Mouse (Mus musculus): ENCODE data around the gene Ccdc86. TPM values are rescaled to one million over a fixed set of nuclear protein-coding genes. Genes with fewer than 3 reads are reported as not detected.

Ccdc86 gene
- polyA plus RNA-seq, 1 experiment = 3.9 TPM

DNA sequence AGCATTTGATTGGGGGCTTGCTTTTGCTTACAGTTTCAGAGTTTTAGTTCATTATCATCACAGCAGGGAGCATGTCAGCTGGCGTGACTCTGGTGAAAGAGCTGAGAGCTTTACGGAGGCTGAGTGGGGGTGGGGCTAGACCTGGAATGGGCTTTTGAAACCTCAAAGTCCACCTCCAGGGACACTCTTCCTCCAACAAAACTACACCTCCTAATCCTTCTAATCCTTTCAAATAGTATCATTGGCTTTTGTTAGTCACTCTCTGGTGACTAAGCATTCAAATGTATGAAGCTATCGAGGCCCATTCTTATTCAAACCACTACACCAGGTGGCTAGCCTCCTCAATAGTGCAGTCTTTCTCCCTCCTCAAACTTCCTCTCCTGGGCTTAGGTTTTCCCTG, 23.6 kb upstream of the Ccdc86 start:
- WGBS = 77% methylated on average over 3 of the region's 3 CpGs
- Histone ChIP-seq H3K4me3 (ENCODE audit: insufficient read depth, low read depth, low read length) (no peak overlapping the region), H3K27me3 (replicated peaks; ENCODE audit: control insufficient read depth, insufficient read depth, low read length) (no peaks in the 10 kb centered on the region), H3K4me1 (ENCODE audit: control insufficient read depth, insufficient read depth, low read length) (no peaks in the 10 kb centered on the region), H3K27ac (ENCODE audit: insufficient read depth, low read depth, low read length) (no peak overlapping the region), H3K36me3 (ENCODE audit: control insufficient read depth, insufficient read depth, low read length) (no peaks in the 10 kb centered on the region)
- DNase-seq = no peak
- no peak for TF ChIP-seq CTCF (conservative IDR thresholded peaks at IDR 0.05; ENCODE audit: insufficient read depth, insufficient read length, low read depth, low read length)
- TF ChIP-seq POLR2A (IDR thresholded peaks at IDR 0.05; ENCODE audit: low read depth, low read length) = no peak

DNA sequence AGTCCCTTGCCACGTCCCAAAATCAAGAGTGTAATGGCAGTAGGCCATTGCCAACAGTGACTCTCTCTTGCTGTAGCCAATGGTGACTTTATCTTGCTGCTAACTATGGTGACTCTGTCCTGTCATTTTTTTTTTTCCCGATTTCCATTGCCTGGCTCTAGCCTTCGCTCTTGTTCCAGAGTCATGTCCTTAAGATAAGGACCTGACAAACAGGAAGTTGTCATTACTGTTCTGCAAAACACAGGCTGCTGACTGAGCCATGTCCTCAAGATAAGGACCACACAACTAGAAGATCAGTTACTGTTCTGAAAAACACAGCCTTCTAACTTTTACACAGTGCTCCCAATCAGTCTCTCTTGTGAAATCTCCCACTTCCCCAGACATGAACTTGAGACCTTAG, 21.4 kb upstream of the Ccdc86 start:
- WGBS = 64% methylated on average over 3 of the region's 3 CpGs
- Histone ChIP-seq H3K27me3 (replicated peaks; ENCODE audit: control insufficient read depth, insufficient read depth, low read length) (no peaks in the 10 kb centered on the region), H3K36me3 (ENCODE audit: control insufficient read depth, insufficient read depth, low read length) (no peaks in the 10 kb centered on the region), H3K4me1 (ENCODE audit: control insufficient read depth, insufficient read depth, low read length) (no peaks in the 10 kb centered on the region), H3K27ac (ENCODE audit: insufficient read depth, low read depth, low read length) (no peak overlapping the region), H3K4me3 (ENCODE audit: insufficient read depth, low read depth, low read length) (no peak overlapping the region)
- TF ChIP-seq POLR2A (IDR thresholded peaks at IDR 0.05; ENCODE audit: low read depth, low read length) = no peak
- no peak for TF ChIP-seq CTCF (conservative IDR thresholded peaks at IDR 0.05; ENCODE audit: insufficient read depth, insufficient read length, low read depth, low read length)
- no peak for DNase-seq

DNA sequence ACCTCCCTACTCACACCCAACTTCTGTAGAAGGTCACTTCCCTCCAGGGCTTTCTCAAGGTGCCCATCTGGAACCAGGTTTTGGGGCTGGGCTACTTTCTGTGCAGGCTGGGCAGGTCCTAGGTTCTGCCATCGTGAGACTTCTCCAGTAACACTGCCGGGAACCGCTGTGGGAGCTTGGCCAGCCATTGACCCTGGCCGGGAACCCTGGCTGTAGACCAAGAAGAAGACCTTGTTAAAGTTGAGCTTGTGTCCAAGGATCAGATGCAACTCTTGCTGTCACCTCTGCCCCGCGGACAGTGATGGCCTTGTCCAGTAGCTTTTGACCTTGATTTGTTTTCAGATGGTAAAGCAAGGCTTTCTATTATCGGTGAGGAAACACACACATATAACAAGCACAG, 19.5 kb upstream of the Ccdc86 start:
- Histone ChIP-seq H3K27ac (ENCODE audit: insufficient read depth, low read depth, low read length) (no peak overlapping the region), H3K4me3 (ENCODE audit: insufficient read depth, low read depth, low read length) (no peak overlapping the region), H3K27me3 (replicated peaks; ENCODE audit: control insufficient read depth, insufficient read depth, low read length) (no peaks in the 10 kb centered on the region), H3K36me3 (ENCODE audit: control insufficient read depth, insufficient read depth, low read length) (no peaks in the 10 kb centered on the region), H3K4me1 (ENCODE audit: control insufficient read depth, insufficient read depth, low read length) (no peaks in the 10 kb centered on the region)
- 72% methylated on average over 7 of the region's 7 CpGs for WGBS
- DNase-seq = no peak
- no peak for TF ChIP-seq POLR2A (IDR thresholded peaks at IDR 0.05; ENCODE audit: low read depth, low read length)
- no peak for TF ChIP-seq CTCF (conservative IDR thresholded peaks at IDR 0.05; ENCODE audit: insufficient read depth, insufficient read length, low read depth, low read length)

DNA sequence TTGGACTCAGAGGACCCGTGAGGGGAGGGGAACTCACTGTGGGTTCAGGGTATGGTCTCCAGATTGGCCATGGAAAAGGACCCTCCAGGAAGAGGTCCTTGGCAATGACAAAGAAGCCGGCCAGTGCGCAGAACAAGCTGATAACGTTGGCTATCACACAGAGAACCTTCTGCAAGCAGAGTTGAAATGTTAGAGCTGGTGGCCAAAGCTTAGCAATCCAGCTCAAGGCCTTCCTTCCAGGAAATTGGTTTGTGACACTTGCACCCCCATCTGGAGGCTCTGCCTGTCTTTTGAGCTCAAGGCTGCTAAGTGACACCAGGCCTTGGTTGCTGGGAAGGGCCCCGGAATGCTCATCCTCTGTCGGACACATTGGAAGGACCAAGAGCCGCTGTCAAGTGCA, 16.7 kb upstream of the Ccdc86 start:
- Histone ChIP-seq H3K27ac (ENCODE audit: insufficient read depth, low read depth, low read length) (no peak overlapping the region), H3K36me3 (ENCODE audit: control insufficient read depth, insufficient read depth, low read length) (no peaks in the 10 kb centered on the region), H3K27me3 (replicated peaks; ENCODE audit: control insufficient read depth, insufficient read depth, low read length) (no peaks in the 10 kb centered on the region), H3K4me3 (ENCODE audit: insufficient read depth, low read depth, low read length) (no peak overlapping the region), H3K4me1 (ENCODE audit: control insufficient read depth, insufficient read depth, low read length) (no peaks in the 10 kb centered on the region)
- no peak for TF ChIP-seq POLR2A (IDR thresholded peaks at IDR 0.05; ENCODE audit: low read depth, low read length)
- TF ChIP-seq CTCF (conservative IDR thresholded peaks at IDR 0.05; ENCODE audit: insufficient read depth, insufficient read length, low read depth, low read length) = no peak
- DNase-seq = no peak
- 78% methylated on average over 7 of the region's 7 CpGs for WGBS

DNA sequence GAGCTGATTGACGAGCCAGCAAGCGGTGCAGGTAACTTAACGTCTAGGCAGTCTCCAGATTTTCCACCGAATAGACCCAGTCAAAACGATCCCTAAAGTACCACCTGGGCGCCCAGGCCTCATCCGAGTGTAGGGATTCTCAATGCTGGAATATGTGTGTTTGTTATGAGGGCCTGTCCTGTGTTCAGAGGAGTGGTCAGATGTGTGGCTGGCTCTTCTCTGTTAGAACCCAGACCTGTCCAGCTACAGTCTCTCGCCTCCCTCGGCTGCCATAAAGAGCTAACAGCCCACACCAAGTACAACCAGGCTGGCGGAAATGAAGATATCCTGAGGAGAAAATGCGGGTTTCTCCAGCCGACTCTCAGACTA, 10.9 kb upstream of the Ccdc86 start:
- no peaks in the 10 kb centered on the region for H3K4me1 ChIP-seq (ENCODE audit: control insufficient read depth, insufficient read depth, low read length)
- no peaks in the 10 kb centered on the region for H3K27me3 ChIP-seq (replicated peaks; ENCODE audit: control insufficient read depth, insufficient read depth, low read length)
- H3K4me3 ChIP-seq (ENCODE audit: insufficient read depth, low read depth, low read length) = no peak overlapping the region
- TF ChIP-seq POLR2A (IDR thresholded peaks at IDR 0.05; ENCODE audit: low read depth, low read length) (no peak), CTCF (conservative IDR thresholded peaks at IDR 0.05; ENCODE audit: insufficient read depth, insufficient read length, low read depth, low read length) (no peak)
- 42% methylated on average over 12 of the region's 12 CpGs for WGBS
- DNase-seq = no peak
- H3K36me3 ChIP-seq (ENCODE audit: control insufficient read depth, insufficient read depth, low read length) = no peaks in the 10 kb centered on the region
- H3K27ac ChIP-seq (ENCODE audit: insufficient read depth, low read depth, low read length) = no peak overlapping the region

DNA sequence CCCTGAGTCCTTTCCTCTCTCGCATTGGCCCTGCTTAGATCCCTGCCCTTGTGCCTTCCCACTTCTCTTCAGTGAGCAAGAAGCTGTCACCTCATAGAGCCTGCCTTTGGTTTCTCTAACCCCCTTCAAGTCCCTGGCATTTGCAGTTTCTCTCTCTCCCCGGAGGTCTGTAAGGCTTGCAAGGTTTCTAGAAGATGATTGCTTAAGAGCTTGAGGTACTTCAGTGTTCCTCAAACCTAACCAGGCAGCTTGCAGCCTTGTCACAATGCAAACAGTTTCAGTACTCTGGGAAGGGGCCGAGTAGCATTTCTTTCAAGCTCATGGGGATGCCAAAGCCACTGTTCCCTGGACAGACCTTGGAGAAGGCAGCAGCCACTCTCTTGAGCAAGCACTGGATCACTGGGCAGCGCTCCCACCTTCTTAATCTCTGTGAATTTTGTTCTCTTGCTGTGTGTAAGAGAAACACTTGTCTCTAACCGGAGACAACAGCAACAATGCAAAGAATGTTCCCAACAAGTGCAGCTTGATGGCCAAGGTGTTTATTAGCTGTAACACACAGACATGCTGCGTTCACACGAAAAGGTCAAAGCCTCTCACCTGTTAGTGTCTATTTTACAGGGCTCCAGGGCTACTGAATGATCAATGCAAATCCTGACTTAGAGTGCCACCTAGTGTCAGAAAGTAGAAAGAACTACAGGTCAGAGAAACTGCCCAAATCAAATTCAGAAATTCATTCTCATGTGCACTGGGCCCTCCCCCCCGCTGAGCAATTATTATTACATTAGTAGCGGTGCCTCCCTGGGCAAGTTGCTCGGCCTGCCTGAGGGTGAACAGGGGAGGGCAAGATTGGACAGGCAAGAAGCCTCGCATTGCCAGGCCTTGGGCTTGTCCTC, 10.3 kb upstream of the Ccdc86 start:
- no peaks in the 10 kb centered on the region for H3K36me3 ChIP-seq (ENCODE audit: control insufficient read depth, insufficient read depth, low read length)
- H3K4me1 ChIP-seq (ENCODE audit: control insufficient read depth, insufficient read depth, low read length) = no peaks in the 10 kb centered on the region
- DNase-seq = peak; percentile 75
- no peaks in the 10 kb centered on the region for H3K27me3 ChIP-seq (replicated peaks; ENCODE audit: control insufficient read depth, insufficient read depth, low read length)
- H3K27ac ChIP-seq (ENCODE audit: insufficient read depth, low read depth, low read length) = no peak overlapping the region
- H3K4me3 ChIP-seq (ENCODE audit: insufficient read depth, low read depth, low read length) = no peak overlapping the region
- peak; percentile 51 for TF ChIP-seq CTCF (conservative IDR thresholded peaks at IDR 0.05; ENCODE audit: insufficient read depth, insufficient read length, low read depth, low read length)
- no peak for TF ChIP-seq POLR2A (IDR thresholded peaks at IDR 0.05; ENCODE audit: low read depth, low read length)
- 26% methylated on average over 11 of the region's 11 CpGs for WGBS

DNA sequence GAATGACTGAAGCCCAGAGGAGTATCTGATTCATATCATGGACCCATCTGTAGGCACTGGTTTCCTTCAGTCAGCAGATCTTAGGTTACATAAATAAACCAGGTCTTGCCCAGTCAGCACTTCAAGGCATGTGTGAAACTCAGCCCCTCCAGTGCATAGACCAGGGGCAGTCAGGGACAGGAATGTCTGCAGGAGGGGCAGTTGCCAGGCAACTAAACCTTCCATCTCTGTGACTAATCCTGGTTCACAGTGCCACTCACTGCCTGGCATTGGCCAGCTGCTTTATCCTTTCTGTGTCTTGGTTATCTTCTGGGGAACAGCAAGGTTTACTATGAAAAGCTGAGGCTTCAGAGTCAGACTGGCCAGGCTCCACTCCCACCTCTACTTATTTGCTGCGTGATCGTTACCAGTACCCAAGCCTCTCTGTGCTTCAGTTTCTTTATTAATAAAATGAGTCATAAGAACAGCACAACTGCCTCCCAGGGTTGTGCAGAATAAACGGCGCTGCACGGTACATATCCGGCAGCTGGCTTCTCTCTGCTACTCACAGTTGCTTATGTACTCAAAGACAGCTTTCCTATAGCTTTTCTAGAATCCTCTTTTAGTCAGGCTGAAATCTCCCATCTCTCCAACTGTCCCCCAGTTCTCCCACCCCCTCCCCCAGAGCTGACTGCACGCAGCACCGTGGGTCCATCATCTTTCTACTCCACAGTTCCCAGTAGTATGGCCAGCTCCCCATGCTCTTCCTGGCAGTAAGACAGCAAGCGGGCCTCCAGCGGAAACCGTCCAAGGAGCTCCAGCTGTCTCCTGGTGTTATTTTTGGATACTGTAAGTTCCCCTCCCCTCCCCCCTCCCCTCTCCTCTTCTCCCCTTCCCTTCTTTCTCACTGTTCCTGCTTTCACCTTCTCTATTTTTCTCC, 3.2 kb upstream of the Ccdc86 start:
- Histone ChIP-seq H3K36me3 (ENCODE audit: control insufficient read depth, insufficient read depth, low read length) (no peaks in the 10 kb centered on the region), H3K27me3 (replicated peaks; ENCODE audit: control insufficient read depth, insufficient read depth, low read length) (no peaks in the 10 kb centered on the region), H3K4me1 (ENCODE audit: control insufficient read depth, insufficient read depth, low read length) (peaks cover 9% of the 10 kb centered on the region), H3K4me3 (ENCODE audit: insufficient read depth, low read depth, low read length) (no peak overlapping the region), H3K27ac (ENCODE audit: insufficient read depth, low read depth, low read length) (0 out of 2 replicates have a peak overlapping the region, but pooled peaks have one; percentile 39)
- peak; percentile 24 for DNase-seq
- no peak for TF ChIP-seq POLR2A (IDR thresholded peaks at IDR 0.05; ENCODE audit: low read depth, low read length)
- TF ChIP-seq CTCF (conservative IDR thresholded peaks at IDR 0.05; ENCODE audit: insufficient read depth, insufficient read length, low read depth, low read length) = no peak
- 56% methylated on average over 11 of the region's 11 CpGs for WGBS
